Mouse (Mus musculus): ENCODE measurements around the gene Unc93b1.

The Unc93b1 gene

GRCm38 (mm10) chr19:3935032-3935895 lies at the start of gene Unc93b1:
Gene Unc93b1 (plus strand): TSS chr19:3935186.
- no peak for DNase-seq (ENCODE audit: low spot score in 2 of 2)

DNA sequence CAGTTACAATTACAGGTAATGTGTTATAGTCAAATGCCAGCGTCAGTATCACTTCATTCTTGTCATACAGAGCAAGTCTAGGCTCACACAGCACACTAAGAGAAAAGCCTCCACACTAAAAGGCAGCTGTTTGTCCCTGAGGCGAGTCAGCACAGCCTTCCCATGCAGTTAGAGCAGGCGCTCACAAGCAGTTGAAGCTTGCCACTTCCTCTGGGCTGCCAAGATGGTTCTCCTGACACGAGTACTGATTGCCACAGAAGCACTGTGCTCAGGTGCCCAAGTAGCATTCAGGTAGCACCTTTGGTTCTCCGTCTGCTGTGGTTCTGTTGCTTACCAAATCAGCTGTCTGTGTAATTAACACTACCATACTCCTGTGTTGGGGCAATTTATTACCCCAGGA lies 45.9 kb upstream of the Unc93b1 start:
- no peak for DNase-seq (ENCODE audit: low spot score in 2 of 2)

GRCm38 (mm10) chr19:3890181-3890580 lies 44.8 kb upstream of the Unc93b1 start:
- no peak for DNase-seq (ENCODE audit: low spot score in 2 of 2)

- DNase-seq (ENCODE audit: low spot score in 2 of 2) = no peak
Measured at GRCm38 (mm10) chr19:3893545-3894116, 41.4 kb upstream of the Unc93b1 start.

GRCm38 (mm10) chr19:3894294-3894693 lies 40.7 kb upstream of the Unc93b1 start:
- DNase-seq (ENCODE audit: low spot score in 2 of 2) = no peak

DNA sequence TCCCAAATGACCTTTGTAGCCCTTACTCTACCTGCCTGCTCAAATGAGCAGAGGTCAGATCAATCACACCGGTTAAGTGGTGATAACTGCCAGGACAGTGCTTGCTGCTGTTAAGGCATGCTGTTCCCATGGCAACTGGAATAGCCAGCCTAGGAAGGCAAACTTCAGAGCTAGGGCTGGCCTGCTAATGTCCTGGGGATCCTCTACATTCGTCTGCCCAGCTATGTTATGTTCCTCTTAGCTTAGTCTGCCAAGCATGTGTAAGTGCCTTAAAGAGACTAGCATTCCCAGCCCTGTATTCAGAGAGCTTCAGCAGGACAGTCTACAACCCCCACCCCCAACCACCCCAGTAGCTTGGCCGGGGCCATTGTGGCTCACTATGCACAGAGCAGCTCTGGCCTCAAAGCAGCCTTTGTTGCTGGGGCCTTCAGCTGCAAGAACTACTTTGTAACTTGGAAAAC lies 39.8 kb upstream of the Unc93b1 start:
- DNase-seq (ENCODE audit: low spot score in 2 of 2) = no peak

GRCm38 (mm10) chr19:3896208-3896607 lies 38.8 kb upstream of the Unc93b1 start:
- no peak for DNase-seq (ENCODE audit: low spot score in 2 of 2)

GRCm38 (mm10) chr19:3897557-3897956 lies 37.4 kb upstream of the Unc93b1 start:
- no peak for DNase-seq (ENCODE audit: low spot score in 2 of 2)

DNA sequence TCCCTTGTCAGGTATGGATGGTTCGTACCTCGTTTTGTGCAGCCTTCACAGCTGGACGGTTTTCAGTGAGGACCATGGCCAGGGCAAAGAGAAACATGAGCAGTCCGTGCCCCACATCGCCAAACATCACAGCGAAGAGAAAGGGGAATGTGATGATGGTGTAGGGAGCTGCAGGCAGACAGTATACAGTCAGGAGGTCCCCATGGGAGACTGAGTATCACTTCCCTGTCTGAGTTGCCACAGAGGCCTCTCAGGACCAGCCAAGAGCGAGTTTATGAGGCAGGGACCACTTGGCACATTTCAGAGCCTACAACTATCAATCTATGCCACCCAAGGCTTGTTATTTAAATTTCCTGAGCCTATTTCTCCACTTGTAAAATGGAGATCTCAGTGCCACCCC lies 36.0 kb upstream of the Unc93b1 start:
- no peak for DNase-seq (ENCODE audit: low spot score in 2 of 2)

DNA sequence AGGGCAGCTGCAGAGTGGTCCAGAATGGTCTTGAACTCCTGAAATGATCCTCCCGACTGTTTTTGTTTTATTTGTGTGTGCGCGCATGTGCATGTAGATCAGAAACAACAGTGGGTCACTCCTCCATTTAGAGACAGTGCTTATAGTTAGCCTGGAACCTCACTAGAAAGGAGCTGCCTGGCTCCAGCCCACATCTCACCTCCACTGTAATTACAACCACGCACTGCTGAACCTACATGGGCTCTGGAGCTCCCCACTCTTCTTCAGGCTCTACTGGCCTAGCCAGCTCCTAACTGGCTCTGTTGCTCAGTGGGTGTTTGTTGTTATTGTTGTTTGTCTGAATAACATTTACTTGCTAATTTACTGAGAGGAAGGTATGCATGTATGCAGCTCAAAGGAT lies 35.4 kb upstream of the Unc93b1 start:
- no peak for DNase-seq (ENCODE audit: low spot score in 2 of 2)

GRCm38 (mm10) chr19:3902966-3903365 lies 32.0 kb upstream of the Unc93b1 start:
- DNase-seq (ENCODE audit: low spot score in 2 of 2) = no peak

DNA sequence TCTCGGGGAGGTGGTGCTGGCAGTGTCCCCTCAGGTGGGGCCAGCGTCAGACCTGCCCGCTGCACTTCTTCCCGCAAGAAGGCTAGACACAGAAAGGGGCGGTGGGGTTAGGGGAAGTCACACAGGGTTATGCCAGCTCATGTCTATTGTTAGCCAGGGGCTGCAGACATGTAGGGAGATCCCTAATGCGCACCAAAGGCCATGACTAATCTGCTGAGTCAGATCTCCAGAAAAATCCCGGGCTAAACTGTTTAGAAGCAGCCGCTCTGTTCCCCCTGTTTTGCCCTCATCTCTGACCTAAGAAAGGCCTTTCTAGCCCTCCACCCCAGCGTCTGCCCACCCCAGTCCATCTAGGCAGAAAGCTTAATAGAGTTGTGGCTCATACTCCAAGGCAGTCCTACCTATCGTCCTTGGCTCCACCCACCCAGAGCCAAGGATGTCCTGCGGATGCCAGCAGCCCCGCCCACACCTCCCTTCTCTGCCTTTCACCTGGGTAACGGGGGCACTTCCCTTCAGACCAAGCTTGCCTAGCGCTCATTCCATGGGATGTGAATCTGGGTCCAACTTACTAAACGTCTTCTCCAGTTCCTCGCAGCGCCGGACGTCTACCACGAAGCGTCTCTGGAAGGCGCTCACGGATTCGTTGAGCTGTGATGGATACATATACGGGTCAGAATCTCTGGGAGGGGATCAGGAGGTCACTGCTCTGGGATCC lies 31.2 kb upstream of the Unc93b1 start:
- no peak for DNase-seq (ENCODE audit: low spot score in 2 of 2)

GRCm38 (mm10) chr19:3904363-3904675 lies 30.7 kb upstream of the Unc93b1 start:
- no peak for DNase-seq (ENCODE audit: low spot score in 2 of 2)

GRCm38 (mm10) chr19:3905261-3905969 lies 29.6 kb upstream of the Unc93b1 start:
- DNase-seq (ENCODE audit: low spot score in 2 of 2) = no peak

DNA sequence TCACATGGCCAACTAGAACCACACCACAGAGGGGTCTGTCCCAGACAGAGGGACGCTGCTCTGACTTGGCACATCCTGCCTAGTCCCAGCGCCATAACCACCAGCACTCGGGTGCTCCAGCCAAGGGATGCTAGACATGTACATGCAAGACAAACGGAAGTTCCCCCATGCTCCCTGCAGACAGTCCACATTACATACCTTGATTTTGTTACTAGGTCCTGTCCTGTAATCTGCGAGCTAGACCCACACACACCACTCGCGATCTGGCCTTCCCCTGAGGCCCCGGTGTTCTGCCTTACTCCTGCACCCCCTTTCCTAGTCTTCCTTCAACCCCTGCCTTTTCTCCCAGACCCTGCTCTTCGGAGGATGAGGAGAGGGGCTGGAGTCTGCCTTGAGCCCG lies 28.7 kb upstream of the Unc93b1 start:
- no peak for DNase-seq (ENCODE audit: low spot score in 2 of 2)

- DNase-seq (ENCODE audit: low spot score in 2 of 2) = peak in 1 of 2 experiments; percentile 61
Measured at GRCm38 (mm10) chr19:3906795-3907786, 27.9 kb upstream of the Unc93b1 start, which contains the start of gene Tcirg1. Gene Tcirg1 (minus strand): TSS chr19:3907133.

GRCm38 (mm10) chr19:3907876-3908660 lies 26.9 kb upstream of the Unc93b1 start:
- no peak for DNase-seq (ENCODE audit: low spot score in 2 of 2)

DNA sequence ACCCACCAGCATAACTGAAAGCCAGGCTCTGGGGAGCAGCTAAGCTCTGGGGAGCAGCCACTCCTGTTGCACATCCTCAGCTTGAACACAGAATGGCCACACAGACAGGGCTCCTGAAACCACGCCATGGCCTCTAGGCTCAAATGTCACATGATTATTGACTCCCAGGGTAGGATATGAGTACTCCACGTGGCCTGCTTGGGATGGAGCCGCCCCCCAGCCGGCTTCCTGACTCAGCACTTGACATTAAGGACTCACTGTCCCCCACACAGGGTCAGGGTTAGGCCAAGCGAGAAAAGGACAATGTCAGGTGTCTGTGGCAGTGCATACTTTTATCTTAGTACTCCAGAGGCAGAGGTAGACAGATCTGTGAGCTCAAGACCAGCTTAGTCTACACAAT lies 24.8 kb upstream of the Unc93b1 start:
- DNase-seq (ENCODE audit: low spot score in 2 of 2) = no peak

DNA sequence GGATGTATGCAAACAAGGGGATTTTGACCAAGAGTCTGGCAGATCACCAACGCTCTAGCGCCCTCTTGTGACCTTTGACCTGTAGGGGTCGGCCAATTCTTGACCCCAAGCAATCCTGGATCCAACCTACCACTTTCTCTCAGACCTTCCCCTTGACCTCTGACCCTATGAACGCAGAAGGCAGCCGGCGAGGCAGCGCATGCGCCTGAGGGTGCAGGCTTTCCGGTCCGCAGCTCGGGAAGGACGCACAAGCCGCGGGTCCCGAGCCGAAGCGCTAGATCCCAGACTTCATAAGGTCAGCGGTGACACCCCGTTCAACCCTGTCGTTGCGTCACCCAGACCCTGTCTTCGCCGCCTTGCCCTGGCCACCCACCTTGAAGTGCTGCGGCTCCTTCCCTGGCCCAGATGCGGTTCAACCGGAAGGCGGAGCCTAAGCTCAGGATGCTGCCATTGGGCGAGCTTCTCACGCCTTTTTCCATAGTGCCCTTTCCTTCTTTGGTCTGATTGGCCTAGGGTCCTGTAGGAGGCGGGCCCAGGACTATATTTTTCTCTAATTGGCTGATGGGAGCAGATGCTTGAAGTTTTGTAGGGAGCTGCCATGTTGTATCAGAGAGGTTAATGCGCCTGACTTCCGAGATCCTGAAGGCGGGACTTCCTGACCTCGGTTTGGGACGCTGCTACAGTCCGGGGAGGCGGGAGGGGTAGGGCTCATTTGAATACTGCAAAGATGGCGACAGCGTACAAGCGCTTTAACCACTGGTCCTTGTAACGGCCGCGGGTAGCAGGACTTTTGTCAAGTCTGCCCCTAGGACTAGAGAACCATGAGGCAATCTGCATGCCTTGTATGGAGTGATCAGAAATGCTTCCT lies 22.4 kb upstream of the Unc93b1 start, which contains the start of gene Ndufs8:
TSS of gene Ndufs8 (minus strand) at position 438 of the 868 bp plus-strand sequence.
- DNase-seq (ENCODE audit: low spot score in 2 of 2) = peak; percentile 98

Measured in left cerebral cortex, adult 9 months (tissue).